Mouse (Mus musculus): ENCODE results near the gene Gna15. TPM values are rescaled to one million over a fixed set of nuclear protein-coding genes. Genes with fewer than 3 reads are reported as not detected.
A peak's percentile ranks its signal among the peaks of the same experiment; 100 is the strongest.

Gna15 gene
- polyA plus RNA-seq, 1 experiment from 2014 or later: 0.77 TPM

- Histone ChIP-seq H3K4me2 (ENCODE audit: low read depth, low read length) (peak overlapping the region; percentile 34), H3K27me3 (ENCODE audit: control insufficient read depth, insufficient read depth, low read length) (peaks cover 7% of the 10 kb centered on the region; the same call in 1 of the 2 replicates), H3K9me3 (replicated peaks; ENCODE audit: control insufficient read depth, low read length) (no peaks in the 10 kb centered on the region), H3K4me3 (ENCODE audit: low read depth, low read length) (no peak overlapping the region), H3K27ac (replicated peaks; ENCODE audit: low read depth, low read length) (peak overlapping the region; percentile 82), H3K36me3 (replicated peaks; ENCODE audit: control insufficient read depth, insufficient read depth, low read depth, low read length) (peaks cover 5% of the 10 kb centered on the region), H3K9ac (replicated peaks; ENCODE audit: low read length) (peak overlapping the region; percentile 1; the same call in 1 of the 2 replicates), H3K4me1 (ENCODE audit: control insufficient read depth, insufficient read depth, low read length) (peaks cover 26% of the 10 kb centered on the region)
- WGBS: 9% methylated on average over 16 of the region's 16 CpGs
- DNase-seq (ENCODE audit: low spot score) (peak; percentile 85), ATAC-seq (replicated peaks; ENCODE audit: insufficient number of reproducible peaks, low FRiP score, low TSS enrichment, low read depth) (peak; percentile 7)
Observed at GRCm38 (mm10) chr10:81568381-81569191, 44.6 kb upstream of the Gna15 start.

GRCm38 (mm10) chr10:81565257-81566228, 41.5 kb upstream of the Gna15 start:
- H3K4me1 ChIP-seq (ENCODE audit: control insufficient read depth, insufficient read depth, low read length): peaks cover 32% of the 10 kb centered on the region
- H3K27me3 ChIP-seq (ENCODE audit: control insufficient read depth, insufficient read depth, low read length): no peaks in the 10 kb centered on the region
- DNase-seq (ENCODE audit: low spot score): no peak
- no peak overlapping the region for H3K9ac ChIP-seq (replicated peaks; ENCODE audit: low read length)
- H3K9me3 ChIP-seq (replicated peaks; ENCODE audit: control insufficient read depth, low read length): no peaks in the 10 kb centered on the region
- no peak overlapping the region for H3K27ac ChIP-seq (replicated peaks; ENCODE audit: low read depth, low read length)
- ATAC-seq (replicated peaks; ENCODE audit: insufficient number of reproducible peaks, low FRiP score, low TSS enrichment, low read depth): no peak
- no peak overlapping the region for H3K4me3 ChIP-seq (ENCODE audit: low read depth, low read length)
- WGBS: 23% methylated on average over 19 of the region's 20 CpGs
- peaks cover 5% of the 10 kb centered on the region for H3K36me3 ChIP-seq (replicated peaks; ENCODE audit: control insufficient read depth, insufficient read depth, low read depth, low read length)
- H3K4me2 ChIP-seq (ENCODE audit: low read depth, low read length): peak overlapping the region; percentile 16; the same call in 1 of the 2 replicates

DNA sequence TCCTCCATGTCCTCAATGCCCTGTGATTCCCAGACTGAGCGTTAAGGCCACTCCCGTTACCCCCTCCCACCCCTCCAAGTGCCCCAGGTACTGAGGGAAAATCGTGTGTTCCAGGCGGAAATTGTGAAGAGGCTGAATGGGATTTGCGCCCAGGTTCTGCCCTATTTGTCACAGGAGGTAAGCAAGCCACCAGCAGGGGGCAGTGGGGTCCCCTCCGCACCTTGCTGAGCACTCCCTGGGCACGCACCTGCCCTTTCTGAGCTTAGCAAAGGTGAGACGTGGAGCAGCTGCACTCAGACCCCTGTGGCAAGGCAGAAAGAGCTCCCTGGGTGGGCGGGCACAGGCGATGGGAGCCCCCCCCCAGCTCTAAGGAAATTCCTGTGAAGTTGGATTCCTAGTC, 40.7 kb upstream of the Gna15 start:
- peaks cover 5% of the 10 kb centered on the region for H3K36me3 ChIP-seq (replicated peaks; ENCODE audit: control insufficient read depth, insufficient read depth, low read depth, low read length)
- no peak overlapping the region for H3K4me3 ChIP-seq (ENCODE audit: low read depth, low read length)
- WGBS: 12% methylated on average over 10 of the region's 10 CpGs
- no peaks in the 10 kb centered on the region for H3K9me3 ChIP-seq (replicated peaks; ENCODE audit: control insufficient read depth, low read length)
- H3K27me3 ChIP-seq (ENCODE audit: control insufficient read depth, insufficient read depth, low read length): no peaks in the 10 kb centered on the region
- DNase-seq (ENCODE audit: low spot score) (peak; percentile 79), ATAC-seq (replicated peaks; ENCODE audit: insufficient number of reproducible peaks, low FRiP score, low TSS enrichment, low read depth) (no peak)
- peaks cover 25% of the 10 kb centered on the region for H3K4me1 ChIP-seq (ENCODE audit: control insufficient read depth, insufficient read depth, low read length)
- H3K4me2 ChIP-seq (ENCODE audit: low read depth, low read length): no peak overlapping the region
- H3K27ac ChIP-seq (replicated peaks; ENCODE audit: low read depth, low read length): no peak overlapping the region
- no peak overlapping the region for H3K9ac ChIP-seq (replicated peaks; ENCODE audit: low read length)

GRCm38 (mm10) chr10:81564216-81564615, 40.2 kb upstream of the Gna15 start:
- peak overlapping the region; percentile 41 for H3K4me2 ChIP-seq (ENCODE audit: low read depth, low read length)
- no peaks in the 10 kb centered on the region for H3K27me3 ChIP-seq (ENCODE audit: control insufficient read depth, insufficient read depth, low read length)
- peaks cover 5% of the 10 kb centered on the region for H3K36me3 ChIP-seq (replicated peaks; ENCODE audit: control insufficient read depth, insufficient read depth, low read depth, low read length)
- 0 out of 2 replicates have a peak, but pooled peaks have one; percentile 8 for ATAC-seq (replicated peaks; ENCODE audit: insufficient number of reproducible peaks, low FRiP score, low TSS enrichment, low read depth)
- peaks cover 20% of the 10 kb centered on the region for H3K4me1 ChIP-seq (ENCODE audit: control insufficient read depth, insufficient read depth, low read length)
- no peaks in the 10 kb centered on the region for H3K9me3 ChIP-seq (replicated peaks; ENCODE audit: control insufficient read depth, low read length)
- peak overlapping the region; percentile 14; the same call in 1 of the 2 replicates for H3K4me3 ChIP-seq (ENCODE audit: low read depth, low read length)
- no peak overlapping the region for H3K27ac ChIP-seq (replicated peaks; ENCODE audit: low read depth, low read length)
- peak overlapping the region; percentile 44; the same call in 1 of the 2 replicates for H3K9ac ChIP-seq (replicated peaks; ENCODE audit: low read length)
- WGBS: 2% methylated on average over 10 of the region's 10 CpGs
- no peak for DNase-seq (ENCODE audit: low spot score)

GRCm38 (mm10) chr10:81563481-81563880, 39.5 kb upstream of the Gna15 start:
- no peak overlapping the region for H3K4me3 ChIP-seq (ENCODE audit: low read depth, low read length)
- peaks cover 18% of the 10 kb centered on the region for H3K4me1 ChIP-seq (ENCODE audit: control insufficient read depth, insufficient read depth, low read length)
- H3K4me2 ChIP-seq (ENCODE audit: low read depth, low read length): no peak overlapping the region; the same call in 1 of the 2 replicates

GRCm38 (mm10) chr10:81562411-81562810, 38.4 kb upstream of the Gna15 start:
- no peaks in the 10 kb centered on the region for H3K27me3 ChIP-seq (ENCODE audit: control insufficient read depth, insufficient read depth, low read length)
- H3K9ac ChIP-seq (replicated peaks; ENCODE audit: low read length): no peak overlapping the region
- no peak overlapping the region for H3K4me2 ChIP-seq (ENCODE audit: low read depth, low read length)
- no peak overlapping the region for H3K27ac ChIP-seq (replicated peaks; ENCODE audit: low read depth, low read length)
- peaks cover 5% of the 10 kb centered on the region for H3K36me3 ChIP-seq (replicated peaks; ENCODE audit: control insufficient read depth, insufficient read depth, low read depth, low read length)
- no peak overlapping the region for H3K4me3 ChIP-seq (ENCODE audit: low read depth, low read length)
- DNase-seq (ENCODE audit: low spot score) (no peak), ATAC-seq (replicated peaks; ENCODE audit: insufficient number of reproducible peaks, low FRiP score, low TSS enrichment, low read depth) (no peak)
- WGBS: 71% methylated on average over 6 of the region's 6 CpGs
- H3K4me1 ChIP-seq (ENCODE audit: control insufficient read depth, insufficient read depth, low read length): peaks cover 18% of the 10 kb centered on the region
- no peaks in the 10 kb centered on the region for H3K9me3 ChIP-seq (replicated peaks; ENCODE audit: control insufficient read depth, low read length)

More at GRCm38 (mm10) chr10:81563481-81563880, 39.5 kb upstream of the Gna15 start:
- no peak overlapping the region for H3K27ac ChIP-seq (replicated peaks; ENCODE audit: low read depth, low read length)
- WGBS: 20% methylated on average over 6 of the region's 6 CpGs
- no peak overlapping the region for H3K9ac ChIP-seq (replicated peaks; ENCODE audit: low read length)
- no peak for ATAC-seq (replicated peaks; ENCODE audit: insufficient number of reproducible peaks, low FRiP score, low TSS enrichment, low read depth)
- no peaks in the 10 kb centered on the region for H3K27me3 ChIP-seq (ENCODE audit: control insufficient read depth, insufficient read depth, low read length)
- peaks cover 5% of the 10 kb centered on the region for H3K36me3 ChIP-seq (replicated peaks; ENCODE audit: control insufficient read depth, insufficient read depth, low read depth, low read length)
- DNase-seq (ENCODE audit: low spot score): no peak
- H3K9me3 ChIP-seq (replicated peaks; ENCODE audit: control insufficient read depth, low read length): no peaks in the 10 kb centered on the region

DNA sequence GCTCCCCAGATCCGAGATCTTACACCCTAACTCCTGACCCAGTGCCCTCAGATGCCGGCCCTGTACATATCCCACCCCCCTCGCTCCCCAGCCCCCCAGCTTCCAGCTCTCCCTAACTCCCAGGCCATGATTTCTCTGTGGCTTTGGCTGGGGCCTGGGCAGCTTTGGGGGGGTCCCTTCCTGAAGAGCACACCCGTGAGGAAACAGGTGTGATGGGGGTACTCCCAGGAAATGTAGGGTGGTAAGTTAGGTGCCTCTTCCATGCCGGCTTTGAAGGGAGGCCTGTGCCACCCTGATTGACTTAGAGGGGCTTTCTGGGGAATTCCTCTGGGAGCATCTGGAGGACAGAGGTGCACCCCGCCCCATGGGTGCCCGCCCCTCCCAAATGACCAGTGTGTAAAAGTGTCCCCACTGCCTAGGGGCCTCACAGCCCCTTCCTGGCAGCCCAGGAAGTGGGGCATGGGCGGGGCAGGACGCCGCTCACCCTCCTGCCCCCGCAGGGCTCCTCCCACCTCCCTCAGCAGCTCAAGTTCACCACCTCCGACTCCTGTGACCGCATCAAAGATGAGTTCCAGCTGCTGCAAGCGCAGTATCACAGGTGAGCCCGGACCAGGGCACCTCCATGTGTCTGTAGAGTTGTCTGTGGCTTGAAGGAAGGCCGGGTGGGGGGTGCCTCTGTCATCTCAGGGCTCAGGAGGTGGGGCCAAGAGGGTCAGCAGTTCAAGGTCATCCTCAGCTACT, 36.9 kb upstream of the Gna15 start:
- DNase-seq (ENCODE audit: low spot score) (no peak), ATAC-seq (replicated peaks; ENCODE audit: insufficient number of reproducible peaks, low FRiP score, low TSS enrichment, low read depth) (no peak)
- Histone ChIP-seq H3K4me3 (ENCODE audit: low read depth, low read length) (peak overlapping the region; percentile 89), H3K9me3 (replicated peaks; ENCODE audit: control insufficient read depth, low read length) (no peaks in the 10 kb centered on the region), H3K27me3 (ENCODE audit: control insufficient read depth, insufficient read depth, low read length) (no peaks in the 10 kb centered on the region), H3K36me3 (replicated peaks; ENCODE audit: control insufficient read depth, insufficient read depth, low read depth, low read length) (peaks cover 5% of the 10 kb centered on the region), H3K27ac (replicated peaks; ENCODE audit: low read depth, low read length) (peak overlapping the region; percentile 82; the same call in 1 of the 2 replicates), H3K4me1 (ENCODE audit: control insufficient read depth, insufficient read depth, low read length) (peaks cover 18% of the 10 kb centered on the region), H3K9ac (replicated peaks; ENCODE audit: low read length) (peak overlapping the region; percentile 99), H3K4me2 (ENCODE audit: low read depth, low read length) (peak overlapping the region; percentile 92)
- 13% methylated on average over 16 of the region's 16 CpGs for WGBS
